Mouse (Mus musculus) lung, adult 2 months (tissue): ENCODE results near the gene Anks1.

Source experiments
- CTCF ChIP-seq: fragments of 200-500 bp; IDR thresholded peaks from 2 replicates; pipeline ENCODE4 v1.5.1; 2011; ENCODE audit warnings: mild to moderate bottlenecking, low read length, control low read depth; ENCODE audit not compliant: insufficient read depth
- POLR2A ChIP-seq: fragments of 200-500 bp; IDR thresholded peaks from 2 replicates; pipeline ENCODE4 v1.6.1; 2011; ENCODE audit warnings: low read depth, mild to moderate bottlenecking, control low read depth, low read length, borderline replicate concordance; ENCODE audit errors: extremely low read depth

DNA sequence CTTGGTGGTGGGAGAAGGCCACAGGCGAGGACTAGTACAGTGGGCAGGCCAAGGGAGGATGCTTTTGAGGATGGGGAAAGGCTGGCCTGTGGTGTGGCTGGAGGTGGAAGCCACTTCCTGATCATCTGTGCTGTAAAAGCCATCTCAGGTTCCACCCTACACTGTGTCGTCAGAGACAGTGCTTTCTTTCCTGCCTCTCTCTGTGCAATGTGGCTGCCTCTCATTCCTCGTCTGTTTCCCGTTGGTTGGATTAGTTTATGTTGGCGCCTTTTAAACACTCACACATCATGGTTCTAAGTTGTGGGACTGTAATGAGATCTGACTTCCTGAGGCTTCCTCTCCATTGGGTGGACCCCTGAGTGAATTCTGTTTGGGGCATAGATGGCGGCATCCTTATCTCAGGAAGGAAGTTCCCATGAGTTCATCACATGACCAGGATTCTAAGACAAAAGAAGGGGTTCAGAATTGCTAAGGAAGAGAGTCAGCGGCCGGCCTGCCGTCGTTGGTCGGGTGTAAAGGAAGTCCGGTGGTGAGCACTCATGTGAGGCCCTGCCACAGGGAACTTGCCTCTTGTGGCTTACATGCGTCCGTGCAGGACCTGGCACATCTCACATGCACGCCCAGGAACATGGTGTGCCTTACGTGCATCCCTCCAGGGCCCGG lies 106.1 kb downstream of the Anks1 start:
- TF ChIP-seq POLR2A: no peak
- TF ChIP-seq CTCF: peak; percentile 47
